22 mouse cellular contexts compared by ENCODE assay signal in the genomic region with DNA sequence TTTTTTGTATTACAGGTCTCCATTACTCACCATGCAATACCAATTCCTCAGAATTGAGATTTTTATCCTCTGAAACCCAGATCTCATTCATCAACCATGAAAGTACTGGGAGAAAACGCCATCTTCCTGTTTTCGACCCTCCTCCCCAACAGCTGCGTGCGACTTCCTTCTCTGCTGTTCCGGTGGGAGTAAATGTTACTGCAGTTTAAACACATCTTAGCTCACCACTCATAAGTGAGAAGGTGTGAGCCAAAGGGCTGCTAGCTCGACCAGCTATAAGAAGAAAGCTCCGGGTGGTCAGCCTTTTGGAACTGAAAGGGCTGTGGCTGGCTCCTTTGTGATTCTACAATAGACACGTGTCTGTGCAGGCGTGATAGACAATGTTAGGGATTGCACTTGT. TPM values are rescaled to one million over a fixed set of nuclear protein-coding genes. Genes with fewer than 3 reads are reported as not detected.
A peak's percentile ranks its signal among the peaks of the same experiment; 100 is the strongest.
DNase-seq lines count a peak whose midpoint lies in the region; ATAC-seq and TF ChIP-seq lines count a peak whose summit lies in the region.
"Had no signal": no experiment of that assay in that cellular context is flagged by ENCODE, and none has a peak within 500 bp of the region (broad histone marks: within the 10 kb centered on the region; RNA-seq: fewer than 3 reads in every experiment).

No protein-coding gene starts in this region.

- no peaks in the 10 kb centered on the region for H3K4me1 ChIP-seq in liver, postnatal 0 days (ENCODE audit: insufficient read depth)

- peak; percentile 6 for DNase-seq in c-Kit-positive CD71-negative TER-119-negative erythroid progenitor cells, embryonic 14.5 days (ENCODE audit: low read depth)
- peak; percentile 44 for DNase-seq in thymus, postnatal 0 days (ENCODE audit: low spot score)
- DNase-seq in thymus, postnatal 36 days: peak; percentile 38 to 48
- no peak for DNase-seq in cerebellum, adult 9-10 months
- DNase-seq in liver, postnatal 0 days: no peak
- DNase-seq: adrenal gland, adult 2 months; adrenal gland, postnatal 25 days; cerebellum, adult 11 months; cerebellum, adult 8-10 months; cerebellum, postnatal 25 days; gastrocnemius, adult 2 months; gastrocnemius, postnatal 25 days; heart, adult 18-20 months; heart, postnatal 14 days had no signal

- H3K9me3 ChIP-seq in liver, postnatal 0 days (ENCODE audit: low read length): no peaks in the 10 kb centered on the region
- H3K9me3 ChIP-seq: embryonic facial prominence, embryonic 10.5 days; forebrain, embryonic 10.5 days; heart, embryonic 10.5 days; hindbrain, embryonic 13.5 days had no signal

- WGBS in liver, postnatal 0 days (ENCODE audit: insufficient replicate concordance): 49% methylated on average over 9 of the region's 9 CpGs

- peak; percentile 55; the same call in 1 of the 2 replicates for ATAC-seq in granulocyte monocyte progenitor cell, adult 5-6 weeks (replicated peaks; ENCODE audit: poor library complexity, severe bottlenecking)
- ATAC-seq in erythroid progenitor cell, adult 5-6 weeks (replicated peaks; ENCODE audit: low FRiP score, poor library complexity, severe bottlenecking): no peak
- ATAC-seq in liver, postnatal 0 days: no peak
- ATAC-seq: forebrain, embryonic 14.5 days; hindbrain, postnatal 0 days had no signal

- no peak overlapping the region for H3K27ac ChIP-seq in liver, postnatal 0 days (ENCODE audit: low read depth)
- H3K27ac ChIP-seq: embryonic facial prominence, embryonic 10.5 days; forebrain, embryonic 10.5 days; gastrocnemius, adult 2 months; heart, embryonic 10.5 days; hindbrain, embryonic 13.5 days; hindbrain, postnatal 0 days had no signal

- H3K4me3 ChIP-seq in liver, postnatal 0 days (ENCODE audit: low read depth, low read length): no peak overlapping the region
- H3K4me3 ChIP-seq: embryonic facial prominence, embryonic 10.5 days; forebrain, embryonic 10.5 days; gastrocnemius, adult 2 months; heart, embryonic 10.5 days; hindbrain, embryonic 13.5 days had no signal

- no peaks in the 10 kb centered on the region for H3K27me3 ChIP-seq in liver, postnatal 0 days (ENCODE audit: insufficient read depth, low read length)
- H3K27me3 ChIP-seq: hindbrain, embryonic 13.5 days had no signal

- no peak overlapping the region for H3K4me2 ChIP-seq in liver, postnatal 0 days (ENCODE audit: low read depth, low read length)
- H3K4me2 ChIP-seq: hindbrain, embryonic 13.5 days had no signal

- H3K36me3 ChIP-seq in liver, postnatal 0 days (replicated peaks; ENCODE audit: insufficient read depth, low read length): no peaks in the 10 kb centered on the region
- H3K36me3 ChIP-seq: embryonic facial prominence, embryonic 10.5 days; forebrain, embryonic 10.5 days; heart, embryonic 10.5 days; hindbrain, embryonic 13.5 days had no signal

- H3K9ac ChIP-seq in liver, postnatal 0 days (replicated peaks): no peak overlapping the region
- H3K9ac ChIP-seq: hindbrain, embryonic 13.5 days had no signal

- no peak for TF ChIP-seq CTCF in liver, postnatal 0 days (IDR thresholded peaks at IDR 0.05; ENCODE audit: low read depth)

- TF ChIP-seq EP300 in liver, postnatal 0 days (IDR thresholded peaks at IDR 0.05; ENCODE audit: low read depth): no peak

RNA-seq across cellular contexts. Expression of gene Lrguk, which starts 46.5 kb away (rescaled TPM):
- total RNA-seq in granulocyte monocyte progenitor cell, adult 5-6 weeks (2014; fragmentation: Nextera tagmentation): 0.88 TPM in 1 of 2 replicates, not detected in the other
- total RNA-seq in granulocyte monocyte progenitor cell, adult 5-6 weeks (2017): 0.04 TPM in 1 of 2 replicates, not detected in the other
- polyA plus RNA-seq in thymus, postnatal 0 days (2015; fragmentation: Nextera tagmentation; extraction: Ambion mirVana): 0.47 and 0.64 TPM in 2 replicates
- not detected in 2 replicates for total RNA-seq in erythroid progenitor cell, adult 5-6 weeks (2015; ENCODE audit: low replicate concordance)
- total RNA-seq in erythroid progenitor cell, adult 5-6 weeks (2017; ENCODE audit: low replicate concordance): not detected in 2 replicates
- 0.04 TPM in 1 of 2 replicates, not detected in the other for polyA plus RNA-seq in liver, postnatal 0 days (2015; fragmentation: Nextera tagmentation; extraction: Ambion mirVana)

Comparison
In these comparisons a context has a peak if more than half of its experiments do, and no peak if none do; other contexts are left out.
1. DNase-seq: peak in c-Kit-positive CD71-negative TER-119-negative erythroid progenitor cells, embryonic 14.5 days (single experiment), thymus, postnatal 0 days (single experiment) and thymus, postnatal 36 days (2 of 2); none in cerebellum, adult 9-10 months (single experiment) and liver, postnatal 0 days (single experiment).